Mouse (Mus musculus) heart, postnatal 0 days (tissue): Measurements from ENCODE around the gene Sost. TPM values are rescaled to one million over a fixed set of nuclear protein-coding genes. Genes with fewer than 3 reads are reported as not detected.

Experiments used
- ATAC-seq: fragments of 200-750 bp; cut with Nextera tagmentation; 2 replicates; pipeline ENCODE4 v1.8.0; 2017; ENCODE audit warnings: low read depth, moderate number of reproducible peaks, moderate library complexity; ENCODE audit not compliant: insufficient read depth
- DNase-seq: peaks from one replicate; pipeline ENCODE4 v3.0.0-alpha.2; 2016; ENCODE audit warnings: low spot score
- H3K27ac ChIP-seq: fragments of 300-500 bp; sonication (generic); 2 replicates; pipeline ENCODE4 v1.5.1; 2014; ENCODE audit warnings: low read depth, mild to moderate bottlenecking
- H3K27me3 ChIP-seq: fragments of 300-500 bp; sonication (generic); 2 replicates; pipeline ENCODE4 v1.6.1; 2014; ENCODE audit warnings: low read length, mixed read lengths; ENCODE audit not compliant: control insufficient read depth, insufficient read depth
- H3K36me3 ChIP-seq: fragments of 300-500 bp; sonication (generic); replicated peaks from 2 replicates; pipeline ENCODE4 v1.6.1; 2014; ENCODE audit warnings: low read length, mixed read lengths; ENCODE audit not compliant: control insufficient read depth, insufficient read depth
- H3K4me1 ChIP-seq: fragments of 300-500 bp; sonication (generic); 2 replicates; pipeline ENCODE4 v1.6.1; 2014; ENCODE audit warnings: antibody characterized with exemption; ENCODE audit not compliant: control insufficient read depth, insufficient read depth
- H3K4me2 ChIP-seq: fragments of 300-500 bp; sonication (generic); 2 replicates; pipeline ENCODE4 v1.6.1; 2014; ENCODE audit warnings: low read depth, mild to moderate bottlenecking, low read length, moderate library complexity
- H3K4me3 ChIP-seq: fragments of 300-500 bp; sonication (generic); 2 replicates; pipeline ENCODE4 v1.5.1; 2014; ENCODE audit warnings: low read depth, low read length
- H3K9ac ChIP-seq: fragments of 300-500 bp; sonication (generic); replicated peaks from 2 replicates; pipeline ENCODE4 v1.6.1; 2014; ENCODE audit warnings: low read depth, low read length, mixed read lengths
- H3K9me3 ChIP-seq: fragments of 300-500 bp; sonication (generic); replicated peaks from 2 replicates; pipeline ENCODE4 v1.6.1; 2016; ENCODE audit warnings: low read length; ENCODE audit not compliant: control insufficient read depth
- CTCF ChIP-seq: IDR thresholded peaks from 2 replicates; pipeline ENCODE4 v1.5.1; 2016; ENCODE audit warnings: antibody characterized with exemption, control low read depth, low read depth
- EP300 ChIP-seq: IDR thresholded peaks from 2 replicates; pipeline ENCODE4 v1.6.1; 2016; ENCODE audit warnings: antibody characterized with exemption, low read depth
- WGBS: fragments of 180-500 bp; shearing (Covaris S2); extraction: QIAGEN DNeasy Blood & Tissue Kit; methylation state at CpG from one replicate; pipeline ENCODE4 v1.1.7; 2014; 5-methylcytosine and 5-hydroxymethylcytosine counted together
- polyA plus RNA-seq: library from polyadenylated mRNA; unstranded; fragments of >200 nt; fragmentation: Nextera tagmentation; extraction: Ambion mirVana; gene quantifications from 2 replicates; pipeline ENCODE4 v1.2.1, GENCODE M21; 2015
- total RNA-seq: library from RNA; depleted of rRNA; stranded (reverse); fragments of >200 nt; gene quantifications from 2 replicates; pipeline ENCODE4 v1.2.3, GENCODE M21; 2014; ENCODE audit warnings: low replicate concordance

Gene Sost
- total and polyA plus RNA-seq, 2 experiments from 2014 or later, result 2.7 to 6.5 TPM

DNA sequence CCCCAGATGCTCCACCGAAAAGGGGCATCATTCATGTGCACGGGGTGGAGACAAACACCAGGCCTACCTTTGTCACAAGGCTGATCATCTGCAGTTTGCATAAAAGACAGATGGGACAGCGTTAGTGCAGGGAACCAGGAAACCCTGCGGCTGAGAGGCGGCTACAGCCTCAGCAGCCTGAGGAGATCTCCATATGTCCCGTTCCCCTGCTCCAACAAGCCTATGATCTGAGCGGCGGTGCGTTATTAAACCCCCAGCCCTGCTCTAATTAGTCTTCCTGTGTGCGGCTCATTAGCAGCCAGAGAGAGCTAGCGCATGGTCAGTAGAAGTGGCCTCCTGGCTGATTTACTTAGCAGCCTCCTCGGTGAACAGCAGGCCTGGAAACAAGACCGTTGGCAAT, 43.3 kb upstream of the Sost start:
- 75% methylated on average over 13 of the region's 13 CpGs for WGBS
- Histone ChIP-seq H3K4me2 (no peak overlapping the region), H3K36me3 (0 out of 2 replicates have a peak, but pooled peaks cover 4% of the 10 kb centered on the region), H3K27ac (no peak overlapping the region), H3K4me1 (no peaks in the 10 kb centered on the region), H3K9ac (no peak overlapping the region), H3K9me3 (no peaks in the 10 kb centered on the region), H3K4me3 (no peak overlapping the region), H3K27me3 (no peaks in the 10 kb centered on the region)
- DNase-seq, result no peak
- TF ChIP-seq CTCF (no peak), EP300 (no peak)
- ATAC-seq, result no peak

GRCm38 (mm10) chr11:102008954-102009637, 42.3 kb upstream of the Sost start:
- TF ChIP-seq EP300 (peak; percentile 95), CTCF (no peak)
- 0 out of 2 replicates have a peak, but pooled peaks cover 4% of the 10 kb centered on the region for H3K36me3 ChIP-seq
- H3K4me3 ChIP-seq, result no peak overlapping the region
- H3K4me1 ChIP-seq, result no peaks in the 10 kb centered on the region
- DNase-seq (peak; percentile 49), ATAC-seq (peak; percentile 68)
- H3K9me3 ChIP-seq, result no peaks in the 10 kb centered on the region
- 60% methylated on average over 15 of the region's 15 CpGs for WGBS
- H3K9ac ChIP-seq, result no peak overlapping the region
- H3K27me3 ChIP-seq, result no peaks in the 10 kb centered on the region
- peak overlapping the region; percentile 32; the same call in 1 of the 2 replicates for H3K27ac ChIP-seq
- H3K4me2 ChIP-seq, result no peak overlapping the region

DNA sequence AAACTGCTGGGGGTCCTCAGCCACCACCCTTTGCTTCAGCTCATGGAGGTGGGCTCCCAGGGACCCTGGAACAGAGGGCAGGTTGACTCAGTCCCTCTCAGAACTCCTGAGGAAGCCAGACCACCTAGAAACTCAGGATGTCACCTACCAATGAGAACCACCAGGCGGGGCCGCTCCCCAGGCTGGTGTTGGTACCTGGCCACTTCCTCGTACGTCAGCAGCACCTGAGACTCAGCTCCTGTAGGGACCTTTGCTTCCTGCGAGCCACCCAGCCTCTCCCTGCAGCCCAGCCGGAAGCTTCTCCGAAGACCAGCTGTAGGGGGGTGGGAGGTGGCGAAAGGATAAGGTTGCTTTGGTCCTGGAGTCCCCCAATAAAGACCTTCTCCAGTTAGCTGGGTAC, 41.6 kb upstream of the Sost start:
- Histone ChIP-seq H3K4me2 (no peak overlapping the region), H3K36me3 (0 out of 2 replicates have a peak, but pooled peaks cover 4% of the 10 kb centered on the region), H3K4me3 (no peak overlapping the region), H3K9ac (no peak overlapping the region), H3K27me3 (no peaks in the 10 kb centered on the region), H3K9me3 (no peaks in the 10 kb centered on the region), H3K4me1 (no peaks in the 10 kb centered on the region), H3K27ac (0 out of 2 replicates have a peak overlapping the region, but pooled peaks have one; percentile 32)
- no peak for ATAC-seq
- DNase-seq, result no peak
- no peak for TF ChIP-seq CTCF
- WGBS, result 74% methylated on average over 8 of the region's 8 CpGs

DNA sequence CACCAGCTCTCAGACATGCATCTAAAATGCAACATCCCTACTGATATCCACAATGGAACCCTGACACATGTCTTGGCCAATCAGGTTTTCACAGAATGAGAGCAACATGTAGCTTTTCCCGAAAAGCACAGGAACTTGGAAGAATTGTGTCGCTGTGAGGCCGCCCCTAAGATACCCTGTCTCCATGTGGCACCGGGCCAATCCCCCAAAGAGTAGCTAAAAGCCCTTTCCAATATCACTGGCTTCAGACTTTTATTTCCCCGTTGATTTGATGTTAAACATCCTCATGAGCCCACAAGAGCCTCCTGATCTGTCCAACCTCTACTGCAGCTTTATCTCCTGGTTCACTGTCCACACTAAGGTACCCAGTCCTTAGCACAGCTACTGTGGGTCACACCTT, 39.9 kb upstream of the Sost start:
- H3K27me3 ChIP-seq, result no peaks in the 10 kb centered on the region
- no peak overlapping the region for H3K9ac ChIP-seq
- no peak for ATAC-seq
- no peaks in the 10 kb centered on the region for H3K36me3 ChIP-seq
- no peak for DNase-seq
- WGBS, result 81% methylated on average over 5 of the region's 5 CpGs
- no peak overlapping the region for H3K27ac ChIP-seq
- TF ChIP-seq EP300, result no peak
- TF ChIP-seq CTCF, result no peak
- H3K9me3 ChIP-seq, result no peaks in the 10 kb centered on the region
- no peak overlapping the region for H3K4me3 ChIP-seq
- no peak overlapping the region for H3K4me2 ChIP-seq
- H3K4me1 ChIP-seq, result no peaks in the 10 kb centered on the region

GRCm38 (mm10) chr11:102006271-102006670, 39.5 kb upstream of the Sost start:
- no peak for TF ChIP-seq CTCF
- TF ChIP-seq EP300, result no peak

DNA sequence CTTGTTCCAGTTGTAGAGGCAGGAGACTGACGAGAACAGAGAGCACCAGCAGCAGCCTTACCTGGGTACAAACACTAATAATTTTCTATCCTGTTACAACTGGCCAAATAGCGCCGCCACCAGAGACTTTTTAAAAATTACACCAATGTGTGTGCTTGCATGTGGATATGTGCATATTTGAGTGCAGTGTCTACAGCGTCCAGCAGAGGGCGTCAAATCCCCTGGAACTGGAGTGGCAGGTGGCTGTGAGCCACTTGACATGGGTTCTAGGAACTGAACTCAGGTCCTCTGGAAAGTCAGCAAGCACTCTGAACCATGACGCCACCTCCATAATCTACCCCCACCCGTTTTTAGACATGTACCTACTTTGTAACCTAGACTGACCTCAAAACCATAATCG, 37.4 kb upstream of the Sost start:
- no peak overlapping the region for H3K4me3 ChIP-seq
- DNase-seq (no peak), ATAC-seq (no peak)
- no peaks in the 10 kb centered on the region for H3K36me3 ChIP-seq
- H3K9me3 ChIP-seq, result no peaks in the 10 kb centered on the region
- no peaks in the 10 kb centered on the region for H3K27me3 ChIP-seq
- no peak for TF ChIP-seq EP300
- TF ChIP-seq CTCF, result peak; percentile 22; the same call in 1 of the 2 replicates
- no peak overlapping the region for H3K9ac ChIP-seq
- no peaks in the 10 kb centered on the region for H3K4me1 ChIP-seq
- no peak overlapping the region for H3K27ac ChIP-seq
- WGBS, result 87% methylated on average over 8 of the region's 8 CpGs
- H3K4me2 ChIP-seq, result no peak overlapping the region

More at GRCm38 (mm10) chr11:102006271-102006670, 39.5 kb upstream of the Sost start:
- no peak for ATAC-seq
- Histone ChIP-seq H3K36me3 (no peaks in the 10 kb centered on the region), H3K4me2 (no peak overlapping the region), H3K27ac (no peak overlapping the region), H3K9ac (no peak overlapping the region), H3K9me3 (no peaks in the 10 kb centered on the region), H3K4me3 (no peak overlapping the region), H3K27me3 (no peaks in the 10 kb centered on the region), H3K4me1 (no peaks in the 10 kb centered on the region)
- DNase-seq, result no peak
- 70% methylated on average over 9 of the region's 9 CpGs for WGBS
